ENCODE assay signal across 9 mouse cellular contexts in genomic region chr10:60820552-60820951, GRCm38 (mm10). TPM values are rescaled to one million over a fixed set of nuclear protein-coding genes. Genes with fewer than 3 reads are reported as not detected.
DNase-seq lines count a peak whose midpoint lies in the region; ATAC-seq and TF ChIP-seq lines count a peak whose summit lies in the region.
"Had no signal": no experiment of that assay in that cellular context is flagged by ENCODE, and none has a peak within 500 bp of the region (broad histone marks: within the 10 kb centered on the region; RNA-seq: fewer than 3 reads in every experiment).

No protein-coding gene starts in this region.

- no peak overlapping the region for H3K9ac ChIP-seq in midbrain, postnatal 0 days (replicated peaks; ENCODE audit: low read length, poor library complexity, severe bottlenecking)
- H3K9ac ChIP-seq in midbrain, embryonic 14.5 days (replicated peaks; ENCODE audit: low read length) = no peak overlapping the region
- no peak overlapping the region for H3K9ac ChIP-seq in midbrain, embryonic 11.5 days (ENCODE audit: low read length)

- H3K27me3 ChIP-seq in midbrain, postnatal 0 days (ENCODE audit: insufficient read depth, low read length) = peaks cover 7% of the 10 kb centered on the region; the same call in 1 of the 2 replicates
- peaks cover 3% of the 10 kb centered on the region; the same call in 1 of the 2 replicates for H3K27me3 ChIP-seq in midbrain, embryonic 14.5 days (ENCODE audit: control insufficient read depth, insufficient read depth, low read length)
- H3K27me3 ChIP-seq in limb, embryonic 10.5 days (ENCODE audit: low read depth, poor library complexity, severe bottlenecking) = no peaks in the 10 kb centered on the region
- H3K27me3 ChIP-seq in midbrain, embryonic 11.5 days (ENCODE audit: control insufficient read depth, insufficient read depth, low read length) = peaks cover 4% of the 10 kb centered on the region; the same call in 1 of the 2 replicates

- no peak overlapping the region for H3K27ac ChIP-seq in midbrain, postnatal 0 days (ENCODE audit: low read depth, low read length)
- H3K27ac ChIP-seq in midbrain, embryonic 14.5 days (replicated peaks; ENCODE audit: low read depth, low read length) = no peak overlapping the region
- H3K27ac ChIP-seq in cortical plate, adult 2 months (ENCODE audit: insufficient read depth, low read length) = 0 out of 2 replicates have a peak overlapping the region, but pooled peaks have one; percentile 1
- H3K27ac ChIP-seq in limb, embryonic 10.5 days = peak overlapping the region; percentile 63
- no peak overlapping the region for H3K27ac ChIP-seq in midbrain, embryonic 11.5 days (ENCODE audit: low read depth, low read length)

- H3K36me3 ChIP-seq in midbrain, postnatal 0 days (ENCODE audit: insufficient read depth, low read length) = no peaks in the 10 kb centered on the region
- no peaks in the 10 kb centered on the region for H3K36me3 ChIP-seq in midbrain, embryonic 14.5 days (ENCODE audit: control insufficient read depth, insufficient read depth, low read length)
- H3K36me3 ChIP-seq in limb, embryonic 10.5 days = no peaks in the 10 kb centered on the region
- H3K36me3 ChIP-seq in midbrain, embryonic 11.5 days (ENCODE audit: control insufficient read depth, insufficient read depth, low read length) = no peaks in the 10 kb centered on the region

- peak; percentile 98 for DNase-seq in heart, adult 11 months
- DNase-seq in heart, postnatal 36 days = no peak
- peak; percentile 83 for DNase-seq in midbrain, postnatal 0 days (ENCODE audit: low spot score)
- DNase-seq in midbrain, embryonic 14.5 days = no peak
- no peak for DNase-seq in limb, embryonic 10.5 days (ENCODE audit: low spot score)
- DNase-seq in layer of hippocampus, adult 11-12 months (ENCODE audit: low spot score) = no peak
- DNase-seq in midbrain, embryonic 11.5 days (ENCODE audit: low spot score, missing footprints) = no peak
- DNase-seq: lung, adult 2 months had no signal

- intact Hi-C loops in heart, postnatal 36 days (cut with DNase I) = no loop called here

- TF ChIP-seq POLR2A in cortical plate, adult 2 months (IDR thresholded peaks at IDR 0.05; ENCODE audit: extremely low read depth, insufficient read depth, low read length) = no peak

- WGBS in midbrain, postnatal 0 days = 87% methylated on average over 11 of the region's 11 CpGs
- WGBS in midbrain, embryonic 14.5 days = 90% methylated on average over 11 of the region's 11 CpGs
- 87% methylated on average over 11 of the region's 11 CpGs for WGBS in limb, embryonic 10.5 days
- 93% methylated on average over 11 of the region's 11 CpGs for WGBS in midbrain, embryonic 11.5 days

- TF ChIP-seq CTCF in midbrain, postnatal 0 days (IDR thresholded peaks at IDR 0.05) = no peak
- TF ChIP-seq CTCF in cortical plate, adult 2 months (IDR thresholded peaks at IDR 0.05; ENCODE audit: extremely low read depth, insufficient read depth, low read length) = no peak

- H3K9me3 ChIP-seq in midbrain, postnatal 0 days (ENCODE audit: low read length) = no peaks in the 10 kb centered on the region
- H3K9me3 ChIP-seq in midbrain, embryonic 14.5 days (ENCODE audit: control insufficient read depth, low read length) = no peaks in the 10 kb centered on the region
- no peaks in the 10 kb centered on the region for H3K9me3 ChIP-seq in limb, embryonic 10.5 days (replicated peaks)
- H3K9me3 ChIP-seq in midbrain, embryonic 11.5 days (ENCODE audit: control insufficient read depth, low read length) = no peaks in the 10 kb centered on the region

- ATAC-seq in midbrain, postnatal 0 days (ENCODE audit: low FRiP score) = no peak; the same call in 1 of the 2 replicates
- no peak for ATAC-seq in midbrain, embryonic 14.5 days (ENCODE audit: low FRiP score, low TSS enrichment)
- ATAC-seq in midbrain, embryonic 11.5 days (ENCODE audit: low FRiP score) = no peak

- H3K4me2 ChIP-seq in midbrain, postnatal 0 days (ENCODE audit: low read depth, low read length, poor library complexity, severe bottlenecking) = no peak overlapping the region
- H3K4me2 ChIP-seq in midbrain, embryonic 14.5 days (ENCODE audit: low read length) = no peak overlapping the region
- H3K4me2 ChIP-seq in midbrain, embryonic 11.5 days = no peak overlapping the region

- H3K4me3 ChIP-seq in midbrain, postnatal 0 days (ENCODE audit: low read depth, low read length) = no peak overlapping the region
- H3K4me3 ChIP-seq in midbrain, embryonic 14.5 days (replicated peaks; ENCODE audit: low read depth, low read length) = no peak overlapping the region
- H3K4me3 ChIP-seq in cortical plate, adult 2 months (ENCODE audit: insufficient read depth, low read length) = no peak overlapping the region
- no peak overlapping the region for H3K4me3 ChIP-seq in limb, embryonic 10.5 days
- no peak overlapping the region for H3K4me3 ChIP-seq in midbrain, embryonic 11.5 days (ENCODE audit: low read depth, low read length)

- H3K4me1 ChIP-seq in midbrain, postnatal 0 days (ENCODE audit: insufficient read depth, low read length) = peaks cover 5% of the 10 kb centered on the region; the same call in 1 of the 2 replicates
- H3K4me1 ChIP-seq in midbrain, embryonic 14.5 days (ENCODE audit: control insufficient read depth, insufficient read depth, low read length) = peaks cover 8% of the 10 kb centered on the region
- H3K4me1 ChIP-seq in cortical plate, adult 2 months (ENCODE audit: control insufficient read depth, insufficient read depth, low read length) = no peaks in the 10 kb centered on the region
- peaks cover 99% of the 10 kb centered on the region for H3K4me1 ChIP-seq in limb, embryonic 10.5 days
- H3K4me1 ChIP-seq in midbrain, embryonic 11.5 days (ENCODE audit: control insufficient read depth, insufficient read depth, low read length) = peaks cover 9% of the 10 kb centered on the region

RNA-seq across cellular contexts. Expression of gene Unc5b, which starts 10.8 kb away (rescaled TPM):
- total RNA-seq in heart, postnatal 36 days (2021) = 10 to 100 TPM; 14.5 to 14.7 TPM
- total RNA-seq in midbrain, postnatal 0 days (2014; rRNA removed) = 13.5 and 17.1 TPM in 2 replicates
- 1.1 and 1.3 TPM in 2 replicates for polyA plus RNA-seq in midbrain, postnatal 0 days (2015; fragmentation: Nextera tagmentation; extraction: Ambion mirVana)
- 2.4 and 2.8 TPM in 2 replicates for polyA plus RNA-seq in midbrain, embryonic 14.5 days (2014; fragmentation: Nextera tagmentation; extraction: Ambion mirVana)
- polyA plus RNA-seq in cortical plate, adult 2 months (2012; rRNA removed) = 9.2 and 9.8 TPM in 2 replicates
- 10.2 and 11.8 TPM in 2 replicates for polyA plus RNA-seq in limb, embryonic 10.5 days (2016; fragmentation: Nextera tagmentation; extraction: Ambion mirVana)
- polyA plus RNA-seq in midbrain, embryonic 11.5 days (2014; fragmentation: Nextera tagmentation; extraction: Ambion mirVana) = 2.8 and 3.5 TPM in 2 replicates

Comparison
In these comparisons a context has a peak if more than half of its experiments do, and no peak if none do; other contexts are left out.
1. DNase-seq: peak in heart, adult 11 months (single experiment) and midbrain, postnatal 0 days (single experiment); none in heart, postnatal 36 days (0 of 2), midbrain, embryonic 14.5 days (single experiment), limb, embryonic 10.5 days (single experiment), layer of hippocampus, adult 11-12 months (single experiment) and midbrain, embryonic 11.5 days (single experiment).
2. H3K27ac ChIP-seq: peak in cortical plate, adult 2 months (single experiment) and limb, embryonic 10.5 days (single experiment); none in midbrain, postnatal 0 days (single experiment), midbrain, embryonic 14.5 days (single experiment) and midbrain, embryonic 11.5 days (single experiment).